Mouse (Mus musculus) retina, postnatal 7 days (tissue): ENCODE measurements around the gene Olfr70.

Experiments used
- DNase-seq: peaks from one replicate; pipeline ENCODE4 v3.0.0-alpha.2; 2012; ENCODE audit warnings: low read depth, low spot score

Olfr70 gene

GRCm38 (mm10) chr4:43655656-43656338, 44.8 kb downstream of the Olfr70 start:
- DNase-seq, result no peak

- no peak for DNase-seq
Measured at GRCm38 (mm10) chr4:43653161-43654015, 47.2 kb downstream of the Olfr70 start, which contains the start of gene Spag8. Spag8 (minus strand) TSS chr4:43653594.

GRCm38 (mm10) chr4:43652726-43653125, 47.9 kb downstream of the Olfr70 start:
- DNase-seq, result no peak

- no peak for DNase-seq
Measured at GRCm38 (mm10) chr4:43649783-43650182, 50.8 kb downstream of the Olfr70 start.
